Mouse (Mus musculus) neural tube, embryonic 12.5 days (tissue): ENCODE measurements around the gene Tshz2. TPM values are rescaled to one million over a fixed set of nuclear protein-coding genes. Genes with fewer than 3 reads are reported as not detected.

Experiments
- ATAC-seq: fragments of 200-750 bp; cut with Nextera tagmentation; 2 replicates; pipeline ENCODE4 v1.8.0; 2017; ENCODE audit warnings: low read depth, mild to moderate bottlenecking, moderate TSS enrichment, moderate library complexity; ENCODE audit not compliant: low FRiP score
- H3K27ac ChIP-seq: fragments of 300-500 bp; sonication (generic); 2 replicates; pipeline ENCODE4 v1.5.1; 2016
- H3K27me3 ChIP-seq: fragments of 300-500 bp; sonication (generic); replicated peaks from 2 replicates; pipeline ENCODE4 v1.6.1; 2016; ENCODE audit warnings: mild to moderate bottlenecking
- H3K36me3 ChIP-seq: fragments of 300-500 bp; sonication (generic); 2 replicates; pipeline ENCODE4 v1.6.1; 2016; ENCODE audit warnings: mild to moderate bottlenecking
- H3K4me1 ChIP-seq: fragments of 300-500 bp; sonication (generic); 2 replicates; pipeline ENCODE4 v1.6.1; 2016
- H3K4me2 ChIP-seq: fragments of 300-500 bp; sonication (generic); replicated peaks from 2 replicates; pipeline ENCODE4 v1.6.1; 2016; ENCODE audit warnings: mild to moderate bottlenecking
- H3K4me3 ChIP-seq: fragments of 300-500 bp; sonication (generic); 2 replicates; pipeline ENCODE4 v1.5.1; 2016
- H3K9ac ChIP-seq: fragments of 300-500 bp; sonication (generic); 2 replicates; pipeline ENCODE4 v1.6.1; 2016; ENCODE audit warnings: mild to moderate bottlenecking
- H3K9me3 ChIP-seq: fragments of 300-500 bp; sonication (generic); 2 replicates; pipeline ENCODE4 v1.6.1; 2016; ENCODE audit warnings: mild to moderate bottlenecking
- WGBS: fragments of 180-500 bp; shearing (Covaris S2); methylation state at CpG from one replicate; pipeline ENCODE4 v1.1.7; 2016; 5-methylcytosine and 5-hydroxymethylcytosine counted together
- polyA plus RNA-seq: library from polyadenylated mRNA; unstranded; fragments of >200 nt; fragmentation: Nextera tagmentation; extraction: Ambion mirVana; gene quantifications from 2 replicates; pipeline ENCODE4 v1.2.1, GENCODE M21; 2016

Tshz2 gene
- polyA plus RNA-seq, 1 experiment from 2014 or later, result 30.7 TPM

DNA sequence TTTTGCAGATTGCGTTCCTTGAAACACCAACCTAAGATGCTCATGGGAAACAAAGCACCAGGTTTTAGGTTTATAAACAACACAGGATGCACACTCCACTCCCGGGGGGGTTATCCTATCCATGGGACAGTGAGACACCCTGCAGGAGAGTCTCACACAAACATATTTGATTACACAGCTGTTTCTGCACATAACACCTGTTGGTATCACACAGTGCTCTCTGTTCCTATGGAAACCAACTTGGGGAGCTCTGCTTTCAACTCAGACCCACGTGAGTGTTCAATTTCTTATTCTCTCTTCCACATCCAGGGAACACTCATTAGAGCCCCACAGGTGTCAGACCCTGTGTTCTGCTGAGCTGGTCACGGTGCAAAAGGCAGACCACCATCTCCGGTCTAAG, 390.1 kb downstream of the Tshz2 start:
- no peak for ATAC-seq
- Histone ChIP-seq H3K4me3 (no peak overlapping the region), H3K4me1 (no peaks in the 10 kb centered on the region), H3K4me2 (no peak overlapping the region), H3K9me3 (0 out of 2 replicates have a peak, but pooled peaks cover 4% of the 10 kb centered on the region), H3K9ac (no peak overlapping the region), H3K27ac (no peak overlapping the region), H3K36me3 (no peaks in the 10 kb centered on the region), H3K27me3 (no peaks in the 10 kb centered on the region)
- 84% methylated on average over 5 of the region's 5 CpGs for WGBS

- 75% methylated on average over 9 of the region's 9 CpGs for WGBS
- Histone ChIP-seq H3K4me2 (no peak overlapping the region), H3K36me3 (no peaks in the 10 kb centered on the region), H3K9me3 (0 out of 2 replicates have a peak, but pooled peaks cover 4% of the 10 kb centered on the region), H3K4me3 (no peak overlapping the region), H3K27ac (no peak overlapping the region), H3K4me1 (no peaks in the 10 kb centered on the region), H3K27me3 (no peaks in the 10 kb centered on the region), H3K9ac (no peak overlapping the region)
- ATAC-seq, result no peak
These were observed 390.9 kb downstream of the Tshz2 start for GRCm38 (mm10) chr2:170023741-170024140.

DNA sequence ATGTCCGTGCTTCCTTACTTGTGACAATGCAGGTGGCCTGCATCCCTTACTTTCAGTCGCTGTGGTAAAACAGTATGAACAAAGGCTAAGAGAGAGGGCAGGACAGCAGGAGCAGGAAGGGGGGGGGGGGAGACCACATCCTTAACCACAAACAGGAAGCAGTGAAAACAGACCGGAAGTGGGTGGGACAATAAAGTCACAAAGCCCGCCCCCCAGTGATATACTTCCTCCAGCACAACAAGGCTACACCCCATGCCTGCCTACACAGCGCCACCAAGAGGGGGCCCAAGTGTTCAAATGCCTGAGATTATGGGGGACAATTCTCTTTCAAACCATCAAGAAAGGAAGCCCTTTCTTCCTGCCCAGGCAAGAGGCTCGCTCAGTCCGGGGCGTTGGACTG, 392.1 kb downstream of the Tshz2 start:
- no peak for ATAC-seq
- 0 out of 2 replicates have a peak, but pooled peaks cover 4% of the 10 kb centered on the region for H3K9me3 ChIP-seq
- H3K27ac ChIP-seq, result no peak overlapping the region

DNA sequence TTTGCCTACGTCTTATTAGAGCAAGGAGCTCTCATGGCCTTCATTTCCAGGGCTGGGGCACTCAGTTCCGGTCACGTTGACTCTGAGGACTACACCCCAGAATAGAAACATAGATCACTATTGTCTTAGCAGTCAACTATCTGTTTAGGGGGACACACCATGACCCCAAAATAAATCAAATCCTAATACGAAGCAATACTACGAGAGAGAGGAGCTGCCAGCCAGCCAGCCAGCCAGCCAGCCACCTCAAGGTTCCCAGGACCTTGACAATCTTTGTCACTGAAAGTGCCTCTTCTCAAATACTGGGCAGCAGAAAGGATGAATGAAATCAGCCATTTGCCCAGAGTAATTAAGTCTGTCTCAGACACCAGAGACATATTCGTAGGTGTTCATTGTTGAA, 393.1 kb downstream of the Tshz2 start:
- no peak overlapping the region for H3K27ac ChIP-seq
- ATAC-seq, result no peak
- no peak overlapping the region for H3K4me2 ChIP-seq
- H3K9ac ChIP-seq, result no peak overlapping the region
- no peaks in the 10 kb centered on the region for H3K36me3 ChIP-seq
- 95% methylated on average over 6 of the region's 6 CpGs for WGBS
- 0 out of 2 replicates have a peak, but pooled peaks cover 4% of the 10 kb centered on the region for H3K9me3 ChIP-seq
- no peaks in the 10 kb centered on the region for H3K27me3 ChIP-seq
- H3K4me3 ChIP-seq, result no peak overlapping the region
- H3K4me1 ChIP-seq, result no peaks in the 10 kb centered on the region

More for the DNA sequence above, 392.1 kb downstream of the Tshz2 start:
- Histone ChIP-seq H3K4me3 (no peak overlapping the region), H3K4me1 (no peaks in the 10 kb centered on the region), H3K27me3 (no peaks in the 10 kb centered on the region), H3K4me2 (no peak overlapping the region), H3K36me3 (no peaks in the 10 kb centered on the region), H3K9ac (no peak overlapping the region)
- 85% methylated on average over 8 of the region's 8 CpGs for WGBS

DNA sequence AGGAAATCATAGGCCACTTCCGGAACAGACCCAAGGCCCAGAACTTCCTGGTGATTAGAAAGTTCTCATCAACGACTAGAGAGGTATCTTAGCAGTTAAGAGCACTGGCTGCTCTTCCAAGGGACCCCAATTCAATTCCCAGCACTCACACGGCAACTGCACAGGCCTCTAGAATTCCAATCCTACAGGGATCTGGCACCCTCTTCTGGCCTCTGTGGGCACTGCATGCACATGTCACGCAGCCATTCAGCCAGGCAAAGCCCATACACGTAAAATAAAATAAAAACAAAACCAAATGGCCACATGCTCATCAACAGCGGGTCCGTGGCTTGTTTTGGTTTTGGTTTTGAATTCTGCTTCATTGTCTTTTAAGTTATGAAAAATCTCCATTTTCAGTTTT, 395.0 kb downstream of the Tshz2 start:
- Histone ChIP-seq H3K36me3 (no peaks in the 10 kb centered on the region), H3K9me3 (0 out of 2 replicates have a peak, but pooled peaks cover 4% of the 10 kb centered on the region), H3K4me1 (no peaks in the 10 kb centered on the region), H3K4me2 (no peak overlapping the region), H3K27me3 (no peaks in the 10 kb centered on the region), H3K4me3 (no peak overlapping the region), H3K27ac (no peak overlapping the region), H3K9ac (no peak overlapping the region)
- 92% methylated on average over 7 of the region's 7 CpGs for WGBS
- no peak for ATAC-seq

DNA sequence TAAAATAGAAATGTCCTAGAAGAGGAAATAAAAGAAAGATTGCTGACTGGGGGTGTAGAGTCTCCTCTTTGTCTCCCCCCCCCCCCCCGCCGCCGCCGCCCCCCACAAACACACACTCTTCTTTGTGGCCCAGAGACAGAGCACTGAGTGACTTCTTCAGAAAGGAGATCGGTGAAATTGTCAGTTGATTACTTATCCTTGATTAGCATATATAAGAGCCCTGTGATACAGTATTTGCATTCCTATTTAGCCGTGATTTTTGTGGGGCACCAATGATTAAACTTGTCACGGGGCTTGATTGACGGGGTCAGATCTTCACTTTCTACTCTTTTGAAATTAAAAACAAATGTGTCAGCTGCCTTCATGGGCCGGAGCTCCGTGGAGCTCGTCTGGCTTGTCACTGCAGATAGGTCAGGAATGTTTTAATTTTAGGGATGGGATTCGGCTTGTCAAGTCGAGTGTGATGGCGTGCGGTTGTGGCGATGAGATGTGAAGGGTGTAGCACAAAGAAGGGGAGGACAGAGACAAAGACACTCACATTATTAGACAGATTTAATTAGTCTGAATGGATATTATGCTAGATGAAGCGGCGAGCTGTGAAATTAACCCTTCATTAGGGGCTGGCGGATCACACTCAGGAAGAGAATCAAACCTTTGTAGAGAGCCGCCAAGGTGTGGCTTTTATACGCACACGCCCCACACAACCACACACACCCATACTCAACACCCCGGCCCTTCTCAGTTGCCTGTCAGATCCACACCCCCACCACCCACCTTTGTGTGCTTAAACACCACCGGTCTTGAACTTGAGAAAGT, 395.9 kb downstream of the Tshz2 start:
- Histone ChIP-seq H3K27ac (no peak overlapping the region), H3K36me3 (no peaks in the 10 kb centered on the region), H3K4me3 (no peak overlapping the region), H3K9me3 (0 out of 2 replicates have a peak, but pooled peaks cover 4% of the 10 kb centered on the region), H3K27me3 (no peaks in the 10 kb centered on the region), H3K4me1 (no peaks in the 10 kb centered on the region), H3K9ac (no peak overlapping the region), H3K4me2 (no peak overlapping the region)
- WGBS, result 69% methylated on average over 22 of the region's 24 CpGs
- ATAC-seq, result 0 out of 2 replicates have a peak, but pooled peaks have one; percentile 53

DNA sequence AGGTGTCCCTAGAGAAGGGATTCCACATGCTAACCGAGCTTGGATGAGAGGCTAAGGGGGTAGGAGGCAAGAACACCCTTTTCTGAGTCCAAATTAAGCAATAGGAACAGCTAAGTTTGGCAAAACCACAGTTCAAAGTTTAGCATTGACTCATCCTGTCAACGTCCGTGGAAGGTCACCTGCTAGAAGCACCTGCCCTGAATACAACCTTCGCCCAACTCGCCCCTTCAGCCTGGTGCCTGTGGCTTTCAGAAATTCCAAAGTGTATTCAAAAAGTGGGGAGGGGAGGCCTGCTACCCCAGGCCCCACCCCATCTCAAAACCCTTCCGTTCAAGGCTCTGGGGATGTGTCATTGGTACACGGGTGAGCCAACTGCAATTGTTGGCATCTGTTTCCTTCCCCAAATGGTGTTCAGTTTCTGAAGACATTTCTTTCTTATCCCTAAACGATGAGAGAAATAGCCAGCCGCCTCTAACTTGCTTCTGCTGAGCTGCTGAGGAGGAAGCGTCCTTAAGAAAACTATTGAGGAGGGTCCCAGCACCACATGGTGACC, 396.6 kb downstream of the Tshz2 start:
- Histone ChIP-seq H3K36me3 (no peaks in the 10 kb centered on the region), H3K27me3 (no peaks in the 10 kb centered on the region), H3K9ac (no peak overlapping the region), H3K9me3 (0 out of 2 replicates have a peak, but pooled peaks cover 4% of the 10 kb centered on the region), H3K4me3 (no peak overlapping the region), H3K27ac (no peak overlapping the region), H3K4me2 (no peak overlapping the region), H3K4me1 (no peaks in the 10 kb centered on the region)
- no peak for ATAC-seq
- WGBS, result 89% methylated on average over 10 of the region's 10 CpGs

DNA sequence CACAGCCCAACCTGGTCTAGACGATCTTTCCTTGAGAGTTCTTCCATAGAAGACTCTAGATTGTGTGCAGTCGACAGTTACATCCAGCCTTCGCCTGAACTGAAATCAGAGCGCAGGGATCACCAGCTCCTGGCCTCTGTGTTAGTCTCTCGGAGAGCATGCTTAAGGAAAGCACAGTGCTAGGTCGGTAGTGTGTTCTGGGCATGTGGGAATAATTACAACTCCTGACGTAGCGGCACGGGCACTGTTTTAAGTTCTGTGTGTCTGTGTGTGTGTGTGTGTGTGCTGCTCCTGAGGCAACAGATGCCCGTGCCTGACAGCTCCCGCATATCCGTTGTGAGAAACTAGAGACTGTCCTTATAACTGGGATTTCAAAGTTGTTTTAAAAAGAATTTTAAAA, 398.4 kb downstream of the Tshz2 start:
- Histone ChIP-seq H3K9me3 (0 out of 2 replicates have a peak, but pooled peaks cover 4% of the 10 kb centered on the region), H3K4me1 (no peaks in the 10 kb centered on the region), H3K4me2 (no peak overlapping the region), H3K9ac (no peak overlapping the region), H3K27me3 (no peaks in the 10 kb centered on the region), H3K36me3 (no peaks in the 10 kb centered on the region), H3K27ac (no peak overlapping the region), H3K4me3 (no peak overlapping the region)
- WGBS, result 91% methylated on average over 12 of the region's 12 CpGs
- no peak for ATAC-seq

- Histone ChIP-seq H3K4me3 (no peak overlapping the region), H3K4me2 (no peak overlapping the region), H3K36me3 (no peaks in the 10 kb centered on the region), H3K27ac (no peak overlapping the region), H3K9me3 (0 out of 2 replicates have a peak, but pooled peaks cover 4% of the 10 kb centered on the region), H3K9ac (no peak overlapping the region), H3K4me1 (peaks cover 4% of the 10 kb centered on the region), H3K27me3 (no peaks in the 10 kb centered on the region)
- no peak for ATAC-seq
- 75% methylated on average over 8 of the region's 8 CpGs for WGBS
These were observed 399.1 kb downstream of the Tshz2 start for GRCm38 (mm10) chr2:170031872-170032271.

- ATAC-seq, result no peak
- H3K9me3 ChIP-seq, result no peaks in the 10 kb centered on the region
- no peak overlapping the region for H3K4me2 ChIP-seq
- no peak overlapping the region for H3K27ac ChIP-seq
- H3K4me1 ChIP-seq, result peaks cover 9% of the 10 kb centered on the region
- H3K36me3 ChIP-seq, result no peaks in the 10 kb centered on the region
- H3K9ac ChIP-seq, result no peak overlapping the region
- H3K27me3 ChIP-seq, result no peaks in the 10 kb centered on the region
- no peak overlapping the region for H3K4me3 ChIP-seq
- WGBS, result 80% methylated on average over 5 of the region's 5 CpGs
These were observed 400.4 kb downstream of the Tshz2 start for GRCm38 (mm10) chr2:170033219-170033618.

- Histone ChIP-seq H3K9ac (no peak overlapping the region), H3K4me2 (no peak overlapping the region), H3K27ac (no peak overlapping the region), H3K4me3 (no peak overlapping the region), H3K4me1 (peaks cover 9% of the 10 kb centered on the region), H3K27me3 (0 out of 2 replicates have a peak, but pooled peaks cover 3% of the 10 kb centered on the region), H3K36me3 (no peaks in the 10 kb centered on the region), H3K9me3 (no peaks in the 10 kb centered on the region)
- ATAC-seq, result no peak
- 96% methylated on average over 11 of the region's 11 CpGs for WGBS
These were observed 402.0 kb downstream of the Tshz2 start for GRCm38 (mm10) chr2:170034794-170035193.

DNA sequence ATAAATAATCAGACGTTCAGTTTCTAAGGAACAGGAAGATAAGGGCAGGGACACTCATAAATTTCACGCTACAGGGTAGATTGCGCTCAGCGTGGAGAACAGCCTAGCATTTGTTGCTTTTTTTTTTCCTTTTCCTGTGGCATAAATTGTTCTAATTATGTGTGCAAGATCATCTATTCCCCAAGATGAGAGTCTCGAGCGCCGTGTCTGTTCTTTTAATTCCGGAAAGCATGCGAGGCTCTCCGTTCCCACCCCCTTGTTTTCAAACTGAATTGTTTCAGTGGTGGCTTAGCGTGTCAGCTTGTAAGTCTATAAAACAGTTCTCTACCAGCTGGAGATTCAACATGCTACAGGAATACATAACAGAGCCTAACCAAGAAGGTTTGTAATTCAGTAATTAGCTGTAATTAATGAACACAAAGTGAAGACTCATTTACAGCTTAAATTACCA, 404.0 kb downstream of the Tshz2 start:
- no peak for ATAC-seq
- peaks cover 15% of the 10 kb centered on the region for H3K4me1 ChIP-seq
- no peak overlapping the region for H3K9ac ChIP-seq
- no peak overlapping the region for H3K4me3 ChIP-seq
- WGBS, result 34% methylated on average over 11 of the region's 11 CpGs
- H3K27ac ChIP-seq, result no peak overlapping the region
- 0 out of 2 replicates have a peak, but pooled peaks cover 3% of the 10 kb centered on the region for H3K27me3 ChIP-seq
- H3K36me3 ChIP-seq, result no peaks in the 10 kb centered on the region
- no peaks in the 10 kb centered on the region for H3K9me3 ChIP-seq
- peak overlapping the region; percentile 25 for H3K4me2 ChIP-seq
